Mouse (Mus musculus): ENCODE data around the gene Zbtb22. TPM values are rescaled to one million over a fixed set of nuclear protein-coding genes. Genes with fewer than 3 reads are reported as not detected.
"Not testable (repeated sequence)": the region's sequence is repeated elsewhere in the genome, so short reads cannot be mapped to it uniquely, and the experiment has no call there.

The Zbtb22 gene
- polyA plus RNA-seq (2015; fragmentation: Nextera tagmentation; extraction: Ambion mirVana), result 11.3 and 15.3 TPM in 2 replicates

GRCm38 (mm10) chr17:33915671-33916250 is at the start of gene Zbtb22, which contains the start of gene Tapbp:
Zbtb22 (plus strand) TSS chr17:33915904.
Tapbp (plus strand) TSS chr17:33915899.
- H3K4me3 ChIP-seq, result peak within 1 kb of the TSS; percentile 66
- WGBS, result 0% methylated on average over 28 of the region's 34 CpGs
- peak; percentile 90 for ATAC-seq (replicated peaks; ENCODE audit: insufficient number of reproducible peaks, insufficient read depth, low FRiP score, low read depth)
- peaks cover 39% of the 10 kb centered on the region for H3K36me3 ChIP-seq
- H3K9ac ChIP-seq, result peak within 1 kb of the TSS; percentile 57
- no peaks in the 10 kb centered on the region for H3K27me3 ChIP-seq
- peak within 1 kb of the TSS; percentile 85 for H3K27ac ChIP-seq
- peak within 1 kb of the TSS; percentile 78 for H3K4me2 ChIP-seq
- peaks cover 41% of the 10 kb centered on the region for H3K4me1 ChIP-seq (replicated peaks)
- H3K9me3 ChIP-seq (replicated peaks), result no peaks in the 10 kb centered on the region

- peaks cover 19% of the 10 kb centered on the region; the same call in 1 of the 2 replicates for H3K36me3 ChIP-seq
- H3K4me2 ChIP-seq; H3K27ac ChIP-seq; H3K9ac ChIP-seq; H3K4me3 ChIP-seq; H3K9me3 ChIP-seq (replicated peaks); H3K27me3 ChIP-seq; H3K4me1 ChIP-seq (replicated peaks); ATAC-seq (replicated peaks; ENCODE audit: insufficient number of reproducible peaks, insufficient read depth, low FRiP score, low read depth): not testable (repeated sequence)
- 71% methylated on average over 3 of the region's 12 CpGs for WGBS
These were observed 42.2 kb upstream of the Zbtb22 start, which contains the start of gene Gm7029 for GRCm38 (mm10) chr17:33873537-33873936. Gm7029 (plus strand) TSS chr17:33873837.

GRCm38 (mm10) chr17:33874411-33874810 is 41.3 kb upstream of the Zbtb22 start:
- Histone ChIP-seq H3K4me1 (replicated peaks) (no peaks in the 10 kb centered on the region), H3K27me3 (no peaks in the 10 kb centered on the region), H3K4me3 (no peak overlapping the region), H3K36me3 (peaks cover 19% of the 10 kb centered on the region; the same call in 1 of the 2 replicates), H3K27ac (no peak overlapping the region), H3K9ac (no peak overlapping the region), H3K4me2 (no peak overlapping the region), H3K9me3 (replicated peaks) (no peaks in the 10 kb centered on the region)
- 83% methylated on average over 6 of the region's 11 CpGs for WGBS
- ATAC-seq (replicated peaks; ENCODE audit: insufficient number of reproducible peaks, insufficient read depth, low FRiP score, low read depth), result no peak

GRCm38 (mm10) chr17:33875797-33876196 is 39.9 kb upstream of the Zbtb22 start:
- H3K27ac ChIP-seq; H3K4me3 ChIP-seq; H3K4me2 ChIP-seq; H3K9me3 ChIP-seq (replicated peaks); H3K4me1 ChIP-seq (replicated peaks); ATAC-seq (replicated peaks; ENCODE audit: insufficient number of reproducible peaks, insufficient read depth, low FRiP score, low read depth); H3K27me3 ChIP-seq; H3K9ac ChIP-seq: not testable (repeated sequence)
- peaks cover 23% of the 10 kb centered on the region; the same call in 1 of the 2 replicates for H3K36me3 ChIP-seq
- 78% methylated on average over 5 of the region's 5 CpGs for WGBS

GRCm38 (mm10) chr17:33884320-33884719 is 31.4 kb upstream of the Zbtb22 start:
- not testable (repeated sequence) for H3K27me3 ChIP-seq; H3K27ac ChIP-seq; ATAC-seq (replicated peaks; ENCODE audit: insufficient number of reproducible peaks, insufficient read depth, low FRiP score, low read depth); H3K4me2 ChIP-seq; H3K4me3 ChIP-seq; H3K9me3 ChIP-seq (replicated peaks); H3K9ac ChIP-seq
- peaks cover 15% of the 10 kb centered on the region for H3K4me1 ChIP-seq (replicated peaks)
- WGBS, result 92% methylated on average over 10 of the region's 11 CpGs
- H3K36me3 ChIP-seq, result peaks cover 23% of the 10 kb centered on the region; the same call in 1 of the 2 replicates

GRCm38 (mm10) chr17:33887802-33888201 is 27.9 kb upstream of the Zbtb22 start:
- H3K27me3 ChIP-seq; H3K9ac ChIP-seq; H3K4me2 ChIP-seq; H3K36me3 ChIP-seq; H3K9me3 ChIP-seq (replicated peaks); H3K27ac ChIP-seq; ATAC-seq (replicated peaks; ENCODE audit: insufficient number of reproducible peaks, insufficient read depth, low FRiP score, low read depth); H3K4me3 ChIP-seq: not testable (repeated sequence)
- peaks cover 16% of the 10 kb centered on the region for H3K4me1 ChIP-seq (replicated peaks)
- 33% methylated on average over 2 of the region's 2 CpGs for WGBS

GRCm38 (mm10) chr17:33888230-33888629 is 27.5 kb upstream of the Zbtb22 start:
- H3K4me3 ChIP-seq; H3K27ac ChIP-seq; H3K27me3 ChIP-seq; H3K9ac ChIP-seq; H3K9me3 ChIP-seq (replicated peaks); ATAC-seq (replicated peaks; ENCODE audit: insufficient number of reproducible peaks, insufficient read depth, low FRiP score, low read depth); H3K36me3 ChIP-seq: not testable (repeated sequence)
- Histone ChIP-seq H3K4me2 (peak overlapping the region; percentile 72; the same call in 1 of the 2 replicates), H3K4me1 (replicated peaks) (peaks cover 16% of the 10 kb centered on the region)

- H3K36me3 ChIP-seq; H3K27me3 ChIP-seq; ATAC-seq (replicated peaks; ENCODE audit: insufficient number of reproducible peaks, insufficient read depth, low FRiP score, low read depth); H3K9me3 ChIP-seq (replicated peaks): not testable (repeated sequence)
- H3K9ac ChIP-seq, result peak overlapping the region; percentile 66
- H3K4me2 ChIP-seq, result peak overlapping the region; percentile 72
- peak overlapping the region; percentile 58 for H3K27ac ChIP-seq
- 0% methylated on average over 38 of the region's 44 CpGs for WGBS
- peaks cover 16% of the 10 kb centered on the region for H3K4me1 ChIP-seq (replicated peaks)
- H3K4me3 ChIP-seq, result peak overlapping the region; percentile 72
These were observed 25.7 kb upstream of the Zbtb22 start for GRCm38 (mm10) chr17:33889941-33890532.

GRCm38 (mm10) chr17:33890533-33891059 is 25.1 kb upstream of the Zbtb22 start, which contains the start of gene Kifc1:
Kifc1 (minus strand) TSS chr17:33890661.
- under 1% methylated on average over 49 of the region's 49 CpGs for WGBS
- H3K4me1 ChIP-seq (replicated peaks), result peaks cover 16% of the 10 kb centered on the region
- no peaks in the 10 kb centered on the region for H3K27me3 ChIP-seq
- H3K36me3 ChIP-seq, result peaks cover 4% of the 10 kb centered on the region; the same call in 1 of the 2 replicates
- H3K9ac ChIP-seq, result peak within 1 kb of the TSS; percentile 66
- H3K4me3 ChIP-seq, result peak within 1 kb of the TSS; percentile 72
- ATAC-seq (replicated peaks; ENCODE audit: insufficient number of reproducible peaks, insufficient read depth, low FRiP score, low read depth), result peak; percentile 99
- peak within 1 kb of the TSS; percentile 72 for H3K4me2 ChIP-seq
- peak within 1 kb of the TSS; percentile 58 for H3K27ac ChIP-seq
- H3K9me3 ChIP-seq (replicated peaks), result no peaks in the 10 kb centered on the region

GRCm38 (mm10) chr17:33891357-33891756 is 24.3 kb upstream of the Zbtb22 start:
- WGBS, result 55% methylated on average over 2 of the region's 2 CpGs
- ATAC-seq (replicated peaks; ENCODE audit: insufficient number of reproducible peaks, insufficient read depth, low FRiP score, low read depth), result no peak

GRCm38 (mm10) chr17:33891892-33892291 is 23.8 kb upstream of the Zbtb22 start:
- H3K4me3 ChIP-seq; H3K27me3 ChIP-seq; H3K9ac ChIP-seq; H3K4me2 ChIP-seq; H3K36me3 ChIP-seq; H3K9me3 ChIP-seq (replicated peaks); H3K27ac ChIP-seq; ATAC-seq (replicated peaks; ENCODE audit: insufficient number of reproducible peaks, insufficient read depth, low FRiP score, low read depth): not testable (repeated sequence)
- peaks cover 16% of the 10 kb centered on the region for H3K4me1 ChIP-seq (replicated peaks)
- WGBS, result 65% methylated on average over 6 of the region's 6 CpGs

More at GRCm38 (mm10) chr17:33891357-33891756, 24.3 kb upstream of the Zbtb22 start:
- no peaks in the 10 kb centered on the region for H3K36me3 ChIP-seq
- H3K4me2 ChIP-seq, result no peak overlapping the region
- H3K4me1 ChIP-seq (replicated peaks), result peaks cover 16% of the 10 kb centered on the region
- H3K9ac ChIP-seq, result no peak overlapping the region
- no peaks in the 10 kb centered on the region for H3K27me3 ChIP-seq
- no peak overlapping the region for H3K27ac ChIP-seq
- H3K4me3 ChIP-seq, result no peak overlapping the region
- no peaks in the 10 kb centered on the region for H3K9me3 ChIP-seq (replicated peaks)

Data from heart, embryonic 15.5 days (tissue).